Mouse (Mus musculus) stomach, postnatal 0 days (tissue): Measurements from ENCODE around the gene Hsdl2. TPM values are rescaled to one million over a fixed set of nuclear protein-coding genes. Genes with fewer than 3 reads are reported as not detected.
A peak's percentile ranks its signal among the peaks of the same experiment; 100 is the strongest.

Source experiments
- ATAC-seq: fragments of 200-750 bp; cut with Nextera tagmentation; 2 replicates; pipeline ENCODE4 v1.8.0; 2017; ENCODE audit not compliant: low FRiP score, low TSS enrichment
- DNase-seq: peaks from one replicate; pipeline ENCODE4 v3.0.0-alpha.2; 2016; ENCODE audit warnings: low spot score
- H3K27ac ChIP-seq: fragments of 300-500 bp; sonication (generic); replicated peaks from 2 replicates; pipeline ENCODE4 v1.5.1; 2014; ENCODE audit warnings: mild to moderate bottlenecking, control low read depth
- H3K27me3 ChIP-seq: fragments of 300-500 bp; sonication (generic); 2 replicates; pipeline ENCODE4 v1.6.1; 2014; ENCODE audit warnings: low read length; ENCODE audit not compliant: control insufficient read depth, insufficient read depth
- H3K36me3 ChIP-seq: fragments of 300-500 bp; sonication (generic); 2 replicates; pipeline ENCODE4 v1.6.1; 2014; ENCODE audit warnings: low read length, mixed read lengths; ENCODE audit not compliant: control insufficient read depth, insufficient read depth
- H3K4me1 ChIP-seq: fragments of 300-500 bp; sonication (generic); replicated peaks from 2 replicates; pipeline ENCODE4 v1.6.1; 2014; ENCODE audit warnings: antibody characterized with exemption; ENCODE audit not compliant: control insufficient read depth, insufficient read depth
- H3K4me2 ChIP-seq: fragments of 300-500 bp; sonication (generic); replicated peaks from 2 replicates; pipeline ENCODE4 v1.6.1; 2014; ENCODE audit warnings: low read depth, mild to moderate bottlenecking, control low read depth, moderate library complexity
- H3K4me3 ChIP-seq: fragments of 300-500 bp; sonication (generic); 2 replicates; pipeline ENCODE4 v1.5.1; 2014; ENCODE audit warnings: low read depth, low read length, control low read depth
- H3K9ac ChIP-seq: fragments of 300-500 bp; sonication (generic); 2 replicates; pipeline ENCODE4 v1.6.1; 2014; ENCODE audit warnings: mild to moderate bottlenecking, low read length, control low read depth, mixed read lengths
- H3K9me3 ChIP-seq: fragments of 300-500 bp; sonication (generic); 2 replicates; pipeline ENCODE4 v1.6.1; 2016; ENCODE audit warnings: low read length; ENCODE audit not compliant: control insufficient read depth
- CTCF ChIP-seq: IDR thresholded peaks from 2 replicates; pipeline ENCODE4 v1.5.1; 2016; ENCODE audit warnings: antibody characterized with exemption, low read depth, mild to moderate bottlenecking, moderate library complexity
- EP300 ChIP-seq: optimal IDR thresholded peaks from 2 replicates; pipeline ENCODE3; 2016; ENCODE audit warnings: antibody characterized with exemption
- whole genome bisulfite sequencing: fragments of 180-500 bp; shearing (Covaris S2); extraction: QIAGEN DNeasy Blood & Tissue Kit; methylation state at CpG from one replicate; pipeline ENCODE4 v1.1.7; 2014; 5-methylcytosine and 5-hydroxymethylcytosine counted together
- polyA plus RNA-seq: library from polyadenylated mRNA; unstranded; fragments of >200 nt; fragmentation: Nextera tagmentation; extraction: Ambion mirVana; gene quantifications from 2 replicates; pipeline ENCODE4 v1.2.1, GENCODE M21; 2015

Hsdl2 gene
- polyA plus RNA-seq, 1 experiment from 2014 or later, result 49.4 TPM

GRCm38 (mm10) chr4:59572521-59573118 lies 8.7 kb upstream of the Hsdl2 start:
- 74% methylated on average over 11 of the region's 11 CpGs for WGBS
- Histone ChIP-seq H3K36me3 (no peaks in the 10 kb centered on the region), H3K9me3 (no peaks in the 10 kb centered on the region), H3K4me1 (no peaks in the 10 kb centered on the region), H3K9ac (no peak overlapping the region), H3K27me3 (no peaks in the 10 kb centered on the region), H3K4me3 (no peak overlapping the region), H3K27ac (no peak overlapping the region), H3K4me2 (no peak overlapping the region)
- DNase-seq, result no peak
- TF ChIP-seq CTCF, result no peak
- no peak for TF ChIP-seq EP300
- peak; percentile 55 for ATAC-seq

- Histone ChIP-seq H3K4me2 (no peak overlapping the region), H3K4me1 (no peaks in the 10 kb centered on the region), H3K27ac (no peak overlapping the region), H3K27me3 (no peaks in the 10 kb centered on the region), H3K36me3 (no peaks in the 10 kb centered on the region), H3K9ac (no peak overlapping the region), H3K4me3 (no peak overlapping the region), H3K9me3 (no peaks in the 10 kb centered on the region)
- TF ChIP-seq EP300 (no peak), CTCF (no peak)
- DNase-seq (no peak), ATAC-seq (no peak)
- 80% methylated on average over 11 of the region's 11 CpGs for WGBS
Observed at GRCm38 (mm10) chr4:59575184-59575958, 6.0 kb upstream of the Hsdl2 start.

GRCm38 (mm10) chr4:59580495-59581281 lies 675 bp upstream of the Hsdl2 start:
- ATAC-seq (no peak), DNase-seq (peak; percentile 53)

DNA sequence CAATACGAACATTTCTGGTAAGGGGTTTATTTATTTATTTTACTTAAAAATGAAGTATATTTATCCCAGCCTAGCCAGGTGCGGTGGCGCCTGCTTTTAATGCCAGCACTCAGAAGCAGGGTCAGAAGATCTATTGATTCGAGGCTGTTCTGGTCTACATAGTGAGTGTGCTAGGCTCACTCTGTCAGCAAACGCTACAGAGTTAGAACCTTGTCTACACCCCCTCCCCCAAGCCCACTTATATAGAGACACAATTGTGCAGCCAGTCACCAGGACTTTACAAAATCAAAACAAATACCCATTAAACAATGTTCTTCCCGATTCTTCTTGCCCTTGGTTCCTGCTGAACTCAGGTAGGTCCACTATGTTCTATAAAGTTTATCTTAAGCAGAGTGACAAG lies 823 bp downstream of the Hsdl2 start:
- 15% methylated on average over 6 of the region's 6 CpGs for WGBS
- Histone ChIP-seq H3K4me1 (no peaks in the 10 kb centered on the region), H3K9ac (0 out of 2 replicates have a peak overlapping the region, but pooled peaks have one; percentile 71), H3K36me3 (no peaks in the 10 kb centered on the region), H3K27ac (no peak overlapping the region), H3K27me3 (no peaks in the 10 kb centered on the region), H3K9me3 (no peaks in the 10 kb centered on the region), H3K4me2 (peak overlapping the region; percentile 53), H3K4me3 (peak overlapping the region; percentile 78)
- no peak for ATAC-seq
- no peak for DNase-seq
- no peak for TF ChIP-seq CTCF
- no peak for TF ChIP-seq EP300

More at GRCm38 (mm10) chr4:59580495-59581281, 675 bp upstream of the Hsdl2 start:
- Histone ChIP-seq H3K4me3 (peak overlapping the region; percentile 78), H3K4me2 (peak overlapping the region; percentile 53), H3K36me3 (no peaks in the 10 kb centered on the region), H3K9ac (peak overlapping the region; percentile 56), H3K9me3 (no peaks in the 10 kb centered on the region), H3K4me1 (no peaks in the 10 kb centered on the region), H3K27me3 (no peaks in the 10 kb centered on the region), H3K27ac (peak overlapping the region; percentile 77)
- no peak for TF ChIP-seq EP300
- no peak for TF ChIP-seq CTCF
- whole genome bisulfite sequencing, result under 1% methylated on average over 23 of the region's 23 CpGs

GRCm38 (mm10) chr4:59585097-59585496 lies 3.7 kb downstream of the Hsdl2 start:
- WGBS, result 76% methylated on average over 5 of the region's 5 CpGs
- no peak overlapping the region for H3K4me2 ChIP-seq
- no peak overlapping the region for H3K4me3 ChIP-seq
- H3K36me3 ChIP-seq, result no peaks in the 10 kb centered on the region
- H3K27ac ChIP-seq, result peak overlapping the region; percentile 30
- TF ChIP-seq CTCF (no peak), EP300 (no peak)
- H3K9ac ChIP-seq, result no peak overlapping the region
- H3K9me3 ChIP-seq, result no peaks in the 10 kb centered on the region
- no peaks in the 10 kb centered on the region for H3K4me1 ChIP-seq
- ATAC-seq (0 out of 2 replicates have a peak, but pooled peaks have one; percentile 24), DNase-seq (peak; percentile 72)
- no peaks in the 10 kb centered on the region for H3K27me3 ChIP-seq
